Comparison of ENCODE assay signal across 8 mouse cellular contexts in the genomic region with DNA sequence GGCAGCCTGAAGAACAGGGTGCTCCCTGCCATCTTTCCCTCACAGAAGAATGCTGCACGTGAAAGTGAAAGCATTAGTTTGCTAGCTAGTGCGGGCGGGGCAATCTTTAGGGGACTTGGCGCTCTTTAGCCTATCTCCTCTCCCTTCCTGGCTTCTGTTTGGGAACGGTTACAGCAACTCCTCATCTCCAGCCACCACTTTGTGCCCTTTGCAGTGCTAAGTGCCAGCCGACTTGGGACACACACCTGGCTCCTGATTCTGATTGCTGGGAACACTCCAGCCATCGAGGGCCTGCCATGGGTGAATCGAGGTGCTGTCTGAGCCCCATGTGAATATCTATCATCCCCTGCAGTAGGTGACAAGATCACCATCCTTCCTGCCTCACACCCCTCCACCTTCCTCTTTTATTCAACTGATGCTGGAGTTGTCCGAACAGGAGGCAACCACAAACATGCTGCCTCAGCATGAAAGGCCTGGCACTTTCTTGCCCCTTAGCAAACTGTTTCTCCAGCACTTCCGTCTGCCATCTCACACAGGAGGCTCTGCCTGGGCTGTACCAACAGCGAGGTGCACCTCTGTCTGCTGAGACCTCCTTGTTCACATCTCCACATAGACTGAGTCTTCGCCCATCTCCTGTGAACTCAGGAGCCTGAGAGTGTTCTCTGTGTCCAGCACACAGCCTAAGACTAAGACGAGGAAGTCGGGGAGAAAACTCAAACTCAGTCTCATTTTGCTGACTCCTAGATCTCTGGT.
DNase-seq lines count a peak whose midpoint lies in the region; ATAC-seq and TF ChIP-seq lines count a peak whose summit lies in the region.

No protein-coding gene starts in this region.

- peak; percentile 48 for DNase-seq in kidney, adult 2 months
- DNase-seq in kidney, adult 11 months = no peak
- DNase-seq in lung, postnatal 10 days = peak; percentile 56
- peak; percentile 44 for DNase-seq in thymus, postnatal 10 days (ENCODE audit: low spot score in 2 of 2)
- no peak for DNase-seq in layer of hippocampus, adult 8-10 months (ENCODE audit: low spot score in 2 of 2)
- no peak for DNase-seq in left cerebral cortex, adult 11 months (ENCODE audit: low spot score)

- no peak for TF ChIP-seq POLR2A in kidney, adult 2 months (IDR thresholded peaks at IDR 0.05; ENCODE audit: low read depth, low read length)

- WGBS in kidney, adult 2 months = 70% methylated on average over 14 of the region's 14 CpGs
- WGBS in heart, embryonic 16.5 days = 43% methylated on average over 14 of the region's 14 CpGs
- WGBS in hindbrain, embryonic 13.5 days = 77% methylated on average over 14 of the region's 14 CpGs

- no peak overlapping the region for H3K27ac ChIP-seq in kidney, adult 2 months (ENCODE audit: insufficient read depth, low read depth, low read length)
- peak overlapping the region; percentile 2; the same call in 1 of the 2 replicates for H3K27ac ChIP-seq in heart, embryonic 16.5 days (ENCODE audit: low read length)
- H3K27ac ChIP-seq in hindbrain, embryonic 13.5 days = no peak overlapping the region

- no peaks in the 10 kb centered on the region for H3K36me3 ChIP-seq in kidney, adult 2 months (ENCODE audit: control insufficient read depth, insufficient read depth, low read length)
- no peaks in the 10 kb centered on the region for H3K36me3 ChIP-seq in heart, embryonic 16.5 days (ENCODE audit: control insufficient read depth, insufficient read depth)
- H3K36me3 ChIP-seq in hindbrain, embryonic 13.5 days = no peaks in the 10 kb centered on the region

- H3K4me3 ChIP-seq in kidney, adult 2 months (ENCODE audit: insufficient read depth, low read depth, low read length) = no peak overlapping the region
- peak overlapping the region; percentile 27; the same call in 1 of the 2 replicates for H3K4me3 ChIP-seq in heart, embryonic 16.5 days (ENCODE audit: low read length)
- H3K4me3 ChIP-seq in hindbrain, embryonic 13.5 days = no peak overlapping the region

- no peak; the same call in 1 of the 2 replicates for ATAC-seq in heart, embryonic 16.5 days (replicated peaks; ENCODE audit: extremely low read depth, insufficient read depth, low FRiP score)
- ATAC-seq in hindbrain, embryonic 13.5 days (ENCODE audit: low FRiP score) = no peak

- peak overlapping the region; percentile 45 for H3K9ac ChIP-seq in heart, embryonic 16.5 days (ENCODE audit: low read length)
- no peak overlapping the region for H3K9ac ChIP-seq in hindbrain, embryonic 13.5 days

- no peaks in the 10 kb centered on the region for H3K4me1 ChIP-seq in kidney, adult 2 months (ENCODE audit: control insufficient read depth, insufficient read depth, low read length)
- H3K4me1 ChIP-seq in heart, embryonic 16.5 days (ENCODE audit: control insufficient read depth, insufficient read depth, low read length) = peaks cover 6% of the 10 kb centered on the region; the same call in 1 of the 2 replicates
- no peaks in the 10 kb centered on the region for H3K4me1 ChIP-seq in hindbrain, embryonic 13.5 days (replicated peaks)

- H3K27me3 ChIP-seq in kidney, adult 2 months (replicated peaks; ENCODE audit: control insufficient read depth, insufficient read depth, low read length) = no peaks in the 10 kb centered on the region
- no peaks in the 10 kb centered on the region for H3K27me3 ChIP-seq in heart, embryonic 16.5 days (ENCODE audit: control insufficient read depth, insufficient read depth, low read length)
- no peaks in the 10 kb centered on the region for H3K27me3 ChIP-seq in hindbrain, embryonic 13.5 days

- no peak for TF ChIP-seq CTCF in kidney, adult 2 months (conservative IDR thresholded peaks at IDR 0.05; ENCODE audit: insufficient read depth, insufficient read length, low read depth, low read length)

- H3K4me2 ChIP-seq in heart, embryonic 16.5 days (ENCODE audit: low read depth, low read length) = peak overlapping the region; percentile 55
- H3K4me2 ChIP-seq in hindbrain, embryonic 13.5 days = no peak overlapping the region

- H3K9me3 ChIP-seq in heart, embryonic 16.5 days (replicated peaks; ENCODE audit: control insufficient read depth, low read length) = 0 out of 2 replicates have a peak, but pooled peaks cover 5% of the 10 kb centered on the region
- H3K9me3 ChIP-seq in hindbrain, embryonic 13.5 days = no peaks in the 10 kb centered on the region

Comparison
In these comparisons a context has a peak if more than half of its experiments do, and no peak if none do; other contexts are left out.
1. DNase-seq: peak in kidney, adult 2 months (single experiment), lung, postnatal 10 days (single experiment) and thymus, postnatal 10 days (2 of 2); none in kidney, adult 11 months (single experiment), layer of hippocampus, adult 8-10 months (0 of 2) and left cerebral cortex, adult 11 months (single experiment).